Mouse (Mus musculus) ovary, postnatal 10 days (tissue): ENCODE measurements at regions not wholly inside any gene's neighbourhood (a gene's known extent, or its start where the extent isn't known, plus 50 kb on each side); places are given as distances from the start of the nearest gene placed in this dataset.

Experiments
- DNase-seq: peaks from one replicate; pipeline ENCODE4 v3.0.0; 2022; ENCODE audit warnings: low spot score

DNA sequence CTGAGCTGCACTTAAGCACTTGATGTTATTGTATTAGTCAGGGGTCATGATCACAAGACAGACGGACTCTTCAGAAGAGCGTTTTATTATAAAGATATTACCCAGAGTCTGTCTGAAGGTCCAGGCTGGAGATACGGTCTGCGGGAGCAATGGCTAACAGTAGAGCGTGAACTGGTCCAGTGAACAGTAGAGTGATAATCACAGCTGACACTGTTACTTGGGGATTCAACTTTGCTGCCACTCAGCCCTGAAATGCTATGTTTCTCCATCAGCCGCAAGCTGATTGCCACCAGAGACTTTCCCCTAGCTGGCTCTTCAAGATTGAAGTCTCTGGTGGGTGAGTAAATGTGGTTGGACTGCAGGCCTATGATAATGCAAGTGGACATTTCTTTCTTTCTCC is 133.1 kb upstream of the Zc3h12c start:
- DNase-seq: no peak

DNA sequence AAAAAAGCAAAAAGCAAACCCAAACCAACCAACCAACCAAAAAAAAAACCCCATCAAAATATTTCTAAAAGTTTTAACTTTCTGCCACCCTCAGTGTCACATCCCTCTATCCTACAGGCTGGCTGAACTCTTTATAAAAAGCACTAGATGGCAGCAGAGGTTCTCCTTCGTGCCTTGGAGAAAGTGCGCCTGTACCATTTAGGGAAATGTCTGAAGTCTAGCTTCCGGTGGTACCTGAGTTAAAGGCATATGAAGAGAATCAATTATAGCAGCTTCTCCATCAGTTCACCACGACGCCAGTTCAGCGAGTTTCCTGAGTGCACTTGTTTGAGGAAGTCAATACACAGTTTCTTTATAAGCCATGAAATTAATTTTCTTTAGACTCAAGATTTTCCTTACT is 130.0 kb upstream of the Zc3h12c start:
- no peak for DNase-seq

DNA sequence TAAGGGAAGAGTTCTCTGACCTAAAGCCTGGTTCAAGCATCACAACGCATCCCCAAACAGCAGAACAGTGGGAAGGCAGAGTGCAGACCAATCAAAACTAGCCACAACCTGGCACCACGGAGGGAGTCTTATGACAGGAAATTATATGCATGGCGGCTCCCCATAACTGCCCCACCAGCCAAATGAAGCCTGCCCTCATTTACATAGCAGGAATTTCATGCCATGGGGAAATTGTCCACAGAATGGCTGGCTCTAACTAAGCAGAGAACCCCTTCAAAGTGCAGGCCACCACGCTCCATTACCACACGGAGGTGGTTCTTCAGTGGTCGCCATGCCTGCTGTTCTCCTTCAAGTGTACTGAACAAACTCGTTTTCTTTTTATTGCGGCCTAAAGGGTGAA is 126.3 kb upstream of the Zc3h12c start:
- no peak for DNase-seq

DNA sequence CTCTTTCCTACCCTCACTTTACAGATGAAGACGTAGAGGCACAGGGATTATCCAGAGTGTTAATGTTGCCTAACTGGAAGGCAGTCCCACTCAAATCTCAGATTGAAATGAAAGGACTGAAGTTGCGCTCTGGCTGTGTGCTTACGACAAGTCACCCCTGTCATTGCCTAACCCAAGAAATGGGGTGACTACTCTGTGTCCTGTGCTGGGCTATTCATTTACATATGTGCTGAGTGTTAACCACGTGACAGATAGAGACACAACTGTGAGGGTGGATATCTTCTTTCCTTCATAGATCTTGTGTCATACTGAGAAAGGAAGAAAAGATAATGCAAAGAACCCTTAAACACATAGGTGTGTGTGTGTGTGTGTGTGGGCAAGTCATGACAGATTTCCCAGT is 120.7 kb upstream of the Zc3h12c start:
- no peak for DNase-seq

DNA sequence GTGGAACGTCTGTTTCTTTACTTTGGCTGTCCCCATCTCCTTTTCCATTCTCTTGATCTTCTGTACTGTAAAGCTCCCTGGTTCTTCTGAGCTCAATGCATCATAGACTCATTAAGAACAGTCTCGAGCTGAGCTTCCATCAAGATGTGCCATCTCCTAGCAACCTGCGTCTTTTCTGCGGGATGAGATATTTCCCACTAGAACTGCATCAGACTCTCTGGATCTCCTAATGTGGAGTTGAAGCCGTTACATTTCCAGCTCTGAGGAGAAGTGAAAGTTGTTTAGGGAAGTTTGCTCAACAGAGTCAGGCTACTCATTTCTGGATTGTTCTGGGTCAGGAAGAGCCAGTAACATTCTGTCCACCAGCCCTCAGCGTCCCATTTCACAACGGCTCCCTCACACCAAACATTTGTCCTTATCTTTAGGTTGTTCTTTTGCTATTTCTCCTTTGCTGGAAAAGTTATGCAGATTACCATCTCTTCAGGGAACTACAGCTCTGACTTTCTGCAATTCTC is 119.4 kb upstream of the Zc3h12c start:
- no peak for DNase-seq

DNA sequence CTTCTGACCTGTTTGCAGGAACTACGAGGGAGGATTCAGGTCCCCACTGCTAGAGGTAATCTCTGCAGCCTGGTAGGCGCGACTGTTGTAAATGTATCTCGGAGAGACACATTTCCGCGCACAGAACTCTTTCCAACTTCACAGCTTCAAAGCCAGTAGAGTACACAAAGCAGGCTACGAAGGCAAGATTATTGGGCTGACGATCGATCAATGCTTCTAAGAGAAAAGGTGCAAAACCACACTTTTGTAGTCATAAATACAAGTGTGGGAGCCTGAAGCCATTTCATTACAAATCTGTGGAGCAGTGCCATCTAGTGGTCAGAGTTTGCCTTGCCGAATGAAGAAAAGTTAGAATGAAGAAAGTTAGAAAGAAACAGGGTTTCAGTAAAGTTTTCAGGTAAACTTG is 118.9 kb upstream of the Zc3h12c start:
- DNase-seq: peak; percentile 14

DNA sequence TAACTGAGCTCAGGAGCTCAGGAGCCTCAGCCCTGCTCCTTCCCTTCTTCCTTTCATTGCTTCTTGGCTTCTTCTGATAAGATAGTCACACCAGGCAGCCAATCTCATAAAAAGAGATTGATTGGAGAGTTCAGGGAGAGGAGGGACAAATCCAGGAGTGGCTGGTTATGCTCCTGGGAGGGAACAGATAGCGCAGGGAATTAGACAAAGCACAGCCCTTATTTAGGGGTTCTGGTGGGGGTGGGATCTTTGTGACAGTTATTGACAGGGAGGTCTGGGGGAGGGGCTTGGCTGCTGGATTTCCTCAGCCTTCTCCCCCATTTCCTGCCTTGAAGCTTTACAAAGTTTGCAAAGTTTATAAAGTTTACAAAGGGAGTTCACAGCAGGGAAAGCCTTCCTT is 117.7 kb upstream of the Zc3h12c start:
- DNase-seq: no peak

DNA sequence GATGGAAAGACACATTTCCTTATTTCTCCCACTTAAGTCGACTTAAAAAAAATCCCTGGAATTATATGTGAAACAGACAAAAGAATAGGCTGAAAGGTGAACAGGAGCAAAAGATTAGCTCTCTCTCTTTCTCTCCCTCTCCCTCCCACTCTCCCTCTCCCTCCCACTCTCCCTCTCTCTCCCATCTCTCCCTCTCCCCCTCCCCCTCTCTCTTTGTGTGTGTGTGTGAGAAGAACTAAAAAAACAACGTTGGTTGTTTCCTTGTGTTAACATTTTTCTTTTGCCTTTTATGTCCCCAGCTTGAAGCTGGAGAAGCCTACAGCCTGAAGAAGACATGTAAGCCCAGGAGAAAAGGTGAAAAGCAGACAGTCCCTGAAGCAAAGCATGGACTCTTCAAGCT is 115.2 kb upstream of the Zc3h12c start:
- no peak for DNase-seq

DNA sequence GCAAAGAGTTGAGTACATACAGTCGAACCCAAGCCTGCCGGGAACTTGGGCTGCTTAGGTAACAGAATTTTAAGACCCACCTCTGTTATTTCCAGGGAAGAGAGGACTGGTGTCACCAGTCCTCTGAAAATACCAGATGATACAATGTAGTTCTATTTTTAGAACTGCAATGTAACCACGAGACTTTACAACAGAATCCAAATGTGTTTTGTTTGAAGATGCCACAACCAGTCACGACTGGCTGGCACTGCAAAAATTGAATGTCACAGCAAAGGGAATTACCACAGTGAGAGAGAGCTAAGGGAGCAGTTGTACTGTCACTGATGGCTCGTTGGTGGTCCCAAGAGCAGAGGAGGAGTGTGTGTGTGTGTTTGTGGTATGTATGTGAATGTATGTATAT is 112.6 kb upstream of the Zc3h12c start:
- DNase-seq: no peak

DNA sequence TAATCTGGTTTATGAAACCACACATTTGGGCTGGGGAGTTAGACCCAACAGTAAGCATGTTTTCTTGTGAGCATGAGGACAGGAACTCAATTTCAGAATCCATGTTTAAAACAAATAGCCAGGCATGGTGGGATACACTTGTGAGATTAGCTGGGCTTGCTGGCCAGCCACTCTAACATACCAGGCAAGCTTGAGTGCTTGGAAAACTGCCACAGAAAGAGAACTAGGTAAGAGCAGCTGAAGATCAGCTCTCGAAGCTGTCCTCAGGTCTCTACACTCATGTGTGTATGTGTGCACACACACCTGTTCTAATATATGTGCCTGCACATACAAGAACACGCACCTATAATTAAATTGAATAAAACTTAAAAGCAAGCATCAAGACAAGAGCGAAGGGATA is 112.2 kb upstream of the Zc3h12c start:
- DNase-seq: no peak

DNA sequence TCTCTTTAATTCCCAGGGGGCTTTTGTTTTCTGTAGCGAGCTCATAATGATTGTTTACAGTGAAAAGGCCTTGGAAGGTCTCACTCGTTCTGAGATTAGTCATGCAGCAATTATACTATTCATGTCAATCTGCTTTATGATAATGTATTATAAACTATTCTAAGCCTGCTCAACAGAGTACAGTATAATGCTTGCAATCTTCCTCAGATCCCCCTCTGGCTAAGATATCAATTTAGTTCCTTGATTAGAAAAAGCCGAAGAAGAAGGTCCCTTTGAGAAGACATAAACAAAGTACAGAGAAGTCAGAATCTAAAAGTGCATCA is 110.3 kb upstream of the Zc3h12c start:
- no peak for DNase-seq

DNA sequence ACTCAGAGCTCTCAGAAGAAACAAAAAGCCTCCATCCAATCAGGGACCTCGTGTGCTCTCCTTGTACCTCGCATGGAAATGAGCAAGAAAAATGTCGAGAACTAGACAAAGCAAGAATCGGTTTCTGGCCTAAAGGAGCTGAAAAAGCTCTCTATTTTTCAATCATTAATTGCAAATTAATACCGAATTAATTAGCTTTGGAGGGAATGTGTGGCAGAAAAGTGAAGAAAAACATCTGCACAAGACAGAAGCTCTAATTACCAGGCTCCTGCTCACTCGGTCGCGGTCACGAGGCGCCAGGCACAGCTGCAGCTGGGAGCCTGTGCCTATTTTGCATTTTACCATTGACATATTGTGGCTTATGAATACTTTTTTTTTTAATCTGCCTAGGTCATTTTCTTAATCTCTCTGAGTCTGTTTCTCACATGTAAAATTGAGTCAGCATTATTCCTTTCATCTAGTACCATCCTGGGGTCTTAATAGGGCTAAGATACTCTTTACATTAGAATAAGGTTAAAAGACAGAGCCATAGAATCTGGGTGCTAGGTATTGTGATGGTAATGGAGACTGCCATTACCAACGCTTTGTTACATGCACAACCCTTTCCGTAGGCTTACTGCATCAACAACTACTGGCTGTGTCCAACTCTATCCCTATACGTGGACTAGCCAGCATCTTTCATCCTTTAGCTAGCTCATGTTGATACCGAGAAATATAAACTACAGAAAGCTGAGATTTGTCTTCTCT is 109.8 kb upstream of the Zc3h12c start:
- DNase-seq: no peak

DNA sequence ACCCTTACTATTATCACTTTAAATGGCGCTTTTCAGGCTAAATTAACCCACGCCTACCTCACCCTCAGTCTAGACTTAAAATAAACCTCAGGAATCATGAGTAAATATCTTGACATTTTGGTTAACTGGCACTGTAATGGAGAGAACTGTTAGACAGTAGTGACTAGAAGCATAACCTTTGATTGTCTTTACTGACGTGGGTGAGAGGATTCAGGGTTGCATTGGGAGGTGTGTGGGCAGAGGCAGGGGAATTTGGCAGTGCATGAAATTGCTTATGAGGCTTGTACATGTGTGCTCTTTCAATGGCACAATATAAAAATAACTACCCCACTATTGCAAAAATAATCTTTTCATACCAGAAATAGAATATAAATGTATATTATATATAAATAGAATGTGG is 105.6 kb upstream of the Zc3h12c start:
- no peak for DNase-seq

DNA sequence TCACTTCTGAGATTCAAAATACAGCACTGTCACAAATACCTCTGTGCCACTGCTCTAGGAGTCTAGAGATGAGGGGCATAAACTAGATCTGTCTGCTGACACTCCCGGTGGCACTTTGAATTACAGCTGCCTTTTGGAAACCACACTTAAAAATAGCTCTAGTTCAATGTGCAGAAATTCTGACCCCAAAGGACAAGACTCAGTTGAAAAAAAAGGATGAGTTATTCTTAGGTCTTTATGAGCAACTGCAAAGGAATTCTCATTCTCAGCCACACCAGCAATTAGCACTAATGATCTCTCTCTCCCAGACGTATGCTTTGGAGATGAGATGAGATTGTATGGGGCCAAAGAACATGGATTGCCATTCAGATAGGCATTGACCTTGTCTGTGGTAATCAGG is 104.3 kb upstream of the Zc3h12c start:
- no peak for DNase-seq

DNA sequence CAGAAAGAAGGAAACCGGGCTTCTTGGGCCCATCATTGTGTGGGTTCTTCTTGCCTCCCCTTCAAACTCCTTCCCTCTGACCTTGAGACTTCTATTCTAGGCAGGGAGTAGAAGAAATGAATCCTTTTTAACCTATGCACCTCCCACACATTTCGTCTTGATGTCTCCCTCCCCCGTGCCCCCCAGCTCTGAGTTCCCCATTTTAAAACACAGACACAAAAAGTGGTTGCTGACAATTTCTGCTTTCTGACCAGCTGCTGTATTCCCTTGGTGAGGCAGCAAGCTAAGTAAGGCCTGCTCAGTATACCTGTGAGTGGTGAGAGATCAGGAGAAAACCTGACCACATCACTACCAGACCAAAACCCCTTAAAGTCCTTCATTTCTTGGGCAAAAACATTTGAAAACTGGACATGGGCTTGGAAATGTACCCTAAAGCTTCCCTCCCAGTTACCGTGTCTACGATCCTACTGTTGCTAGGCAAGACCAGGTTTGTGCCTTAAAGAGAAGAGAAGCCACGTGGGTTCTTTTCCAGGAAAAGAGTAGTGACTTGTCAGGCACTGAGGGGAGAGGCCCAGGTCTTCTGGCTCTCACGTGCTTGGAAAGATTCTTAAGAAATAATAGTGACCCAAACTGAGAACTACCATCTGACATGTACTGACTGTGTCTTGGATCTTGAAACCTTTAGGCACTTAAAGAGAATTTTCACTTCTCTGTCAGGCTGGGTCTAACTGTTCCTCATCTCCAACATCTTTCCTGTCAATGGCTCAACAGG is 103.2 kb upstream of the Zc3h12c start:
- no peak for DNase-seq

DNA sequence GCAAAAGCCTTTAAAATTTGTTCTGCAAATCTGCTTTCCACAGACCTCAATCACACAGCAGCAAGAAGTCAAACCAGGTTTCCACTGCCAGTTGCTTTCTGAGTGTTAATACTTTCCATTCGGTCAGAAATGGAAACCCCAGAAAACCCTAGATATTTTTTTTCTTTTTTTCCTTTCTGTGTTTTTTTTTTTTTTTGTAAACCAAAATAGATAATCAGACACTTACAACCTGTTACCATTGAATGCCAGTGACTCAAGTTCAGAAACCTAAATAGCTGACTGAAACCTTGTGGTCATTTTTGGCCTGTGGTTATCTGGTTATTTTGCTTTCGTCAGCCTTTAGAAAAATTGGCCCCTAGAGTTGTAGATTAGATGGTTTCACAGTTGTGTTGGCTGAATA is 93.2 kb upstream of the Zc3h12c start:
- DNase-seq: no peak

DNA sequence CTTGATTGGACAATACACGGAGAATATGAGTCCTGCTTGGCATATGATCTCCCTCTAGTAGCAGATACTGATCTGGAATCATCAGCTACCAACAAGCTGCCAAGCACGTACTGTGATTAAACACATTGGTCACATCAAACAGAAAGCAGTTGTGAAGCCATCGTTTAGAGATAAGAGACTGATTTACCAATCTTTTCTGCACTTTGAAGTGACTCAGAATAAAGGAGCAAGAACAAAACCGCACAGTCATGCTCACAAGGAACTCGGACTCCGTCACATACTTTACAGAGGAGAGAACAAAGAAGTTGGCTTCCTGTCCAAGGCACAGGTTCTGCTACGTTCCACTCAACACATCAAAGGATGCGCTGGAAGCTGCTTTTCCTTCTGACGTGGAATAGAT is 91.1 kb upstream of the Zc3h12c start:
- DNase-seq: no peak

DNA sequence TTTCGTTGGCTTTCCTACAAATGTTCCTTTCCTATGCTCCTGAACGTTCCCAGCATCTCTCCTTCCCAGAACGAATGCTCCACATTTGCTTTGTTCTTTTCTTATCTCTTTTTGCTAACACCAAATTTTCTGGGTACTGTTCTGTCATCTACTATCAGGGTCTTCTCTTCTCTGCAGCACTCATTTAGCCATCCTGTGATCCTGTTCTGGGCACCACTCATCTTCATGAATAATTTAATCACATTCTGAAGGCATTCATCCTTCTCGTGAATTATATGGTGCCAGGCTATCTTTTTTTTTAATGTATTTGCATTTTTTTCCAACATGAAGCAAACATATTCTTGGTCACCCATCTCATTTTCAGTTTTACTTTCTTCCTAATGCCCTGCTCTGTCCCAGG is 87.3 kb upstream of the Zc3h12c start:
- no peak for DNase-seq

DNA sequence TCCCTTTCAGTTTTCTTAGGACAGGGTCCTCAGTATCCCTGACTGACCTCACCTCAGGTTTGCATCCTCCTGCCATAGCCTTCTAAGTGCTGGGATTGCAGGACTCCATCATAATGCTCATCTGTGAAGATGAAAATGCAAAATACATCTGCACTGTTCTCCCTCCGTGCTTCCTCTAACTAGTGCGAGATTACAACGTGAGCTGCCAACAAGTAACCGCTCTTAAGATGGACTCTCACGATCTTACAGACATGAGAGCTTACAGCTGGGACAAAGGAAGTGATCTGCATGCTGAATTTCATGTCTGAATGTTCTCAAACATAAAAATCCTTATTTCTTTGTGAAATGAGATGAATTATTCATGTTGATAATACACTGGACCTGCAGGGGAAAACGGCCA is 86.1 kb upstream of the Zc3h12c start:
- DNase-seq: no peak

DNA sequence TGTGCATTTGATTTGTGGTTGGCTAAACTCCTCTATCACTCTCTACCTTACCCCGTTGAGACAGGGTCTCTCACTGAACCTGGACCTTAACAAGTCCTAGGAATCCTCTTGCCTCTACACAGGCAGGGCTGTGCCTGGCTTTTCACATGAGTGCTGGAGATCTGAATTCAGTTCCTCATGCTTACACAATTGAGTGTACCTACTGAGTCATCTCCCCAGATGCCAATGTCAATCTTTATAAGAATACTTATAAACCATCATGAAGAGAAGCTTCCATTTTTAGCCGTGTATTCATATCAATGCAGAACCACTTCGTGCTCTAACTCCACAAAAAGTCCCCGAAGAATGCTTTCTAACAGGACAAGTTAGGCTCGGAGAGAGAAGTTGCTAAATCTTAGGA is 83.1 kb upstream of the Zc3h12c start:
- DNase-seq: no peak

DNA sequence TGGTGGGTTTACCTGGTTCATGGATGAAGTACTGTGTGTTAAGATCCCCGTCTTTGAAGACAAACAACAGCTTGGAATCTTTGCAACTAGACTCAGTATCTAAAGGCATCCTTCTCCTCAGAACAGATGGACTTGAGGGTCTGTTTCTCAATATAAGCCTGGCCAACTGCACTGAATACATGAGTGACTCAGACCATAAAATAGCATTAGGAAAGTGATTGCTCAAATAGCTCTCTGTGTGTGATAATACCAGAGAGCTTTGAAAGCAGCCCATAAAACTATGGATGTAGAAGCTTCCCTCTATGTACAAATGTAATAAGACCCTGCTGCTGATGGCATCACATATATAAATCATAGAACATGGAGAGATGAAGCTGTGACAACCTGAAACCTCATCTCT is 78.3 kb upstream of the Zc3h12c start:
- DNase-seq: no peak

DNA sequence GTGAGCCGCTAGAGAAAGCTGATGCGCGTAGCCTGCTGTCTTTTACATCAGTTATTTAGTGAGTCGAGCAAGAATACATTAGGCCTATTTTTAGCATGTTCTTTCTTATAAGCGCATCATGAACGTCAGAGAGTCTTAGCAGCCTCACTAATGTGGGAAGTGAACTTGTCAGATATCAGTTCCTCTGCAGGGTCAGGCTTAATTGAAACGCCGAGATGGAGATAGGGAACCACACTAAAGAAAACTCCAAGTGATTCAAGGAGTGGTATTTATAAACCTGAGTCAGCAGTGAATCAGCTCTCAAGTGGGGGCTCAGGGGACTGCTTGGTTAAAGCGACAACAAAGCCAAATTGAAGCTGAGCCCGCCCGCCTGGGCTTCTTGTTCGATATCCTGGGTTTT is 75.7 kb upstream of the Zc3h12c start:
- no peak for DNase-seq

DNA sequence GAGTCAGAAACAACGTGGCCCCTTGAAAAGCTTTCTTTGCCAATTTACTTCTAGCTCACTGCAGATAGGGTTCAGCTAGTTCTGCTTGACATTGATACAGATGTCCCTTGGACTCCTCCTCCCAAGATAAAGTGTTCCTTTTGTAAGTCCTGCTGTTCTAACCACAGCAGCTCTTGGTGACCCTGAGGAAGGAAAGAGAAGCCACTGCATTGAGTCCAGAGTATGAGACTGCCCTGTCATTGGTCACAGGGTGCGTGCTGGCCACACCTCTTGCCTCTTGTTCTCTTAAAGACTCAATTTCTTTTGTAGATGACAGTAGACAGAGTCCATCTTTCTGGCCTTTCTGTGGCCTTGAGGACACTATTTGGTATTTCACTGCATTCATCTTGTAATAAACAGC is 74.7 kb upstream of the Zc3h12c start:
- DNase-seq: no peak

DNA sequence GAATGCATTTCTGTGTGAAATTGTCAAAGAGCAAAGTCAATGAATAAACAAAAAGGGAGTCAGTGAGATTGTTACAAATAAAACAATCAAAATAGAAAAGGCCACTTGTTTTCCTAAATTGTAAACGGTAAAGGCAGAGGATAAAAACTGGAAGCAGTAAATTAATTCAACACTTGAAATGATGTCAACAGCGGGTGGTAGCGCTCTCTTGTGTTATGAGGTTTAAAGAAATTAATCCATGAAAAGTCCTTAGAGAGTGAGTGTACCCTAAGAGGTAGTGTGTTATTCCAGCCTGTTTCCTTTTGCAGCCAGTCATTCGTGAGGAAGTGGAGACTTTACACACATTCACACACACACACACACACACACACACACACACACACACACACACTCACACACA is 73.2 kb upstream of the Zc3h12c start:
- DNase-seq: no peak
